Mouse (Mus musculus) left cerebral cortex, postnatal 14 days (tissue): ENCODE data around the gene Pak6. TPM values are rescaled to one million over a fixed set of nuclear protein-coding genes. Genes with fewer than 3 reads are reported as not detected.

Experiments used
- DNase-seq, 2 experiments: peaks; one replicate each; pipeline ENCODE4 v3.0.0; 2021 to 2022; ENCODE audit warnings: low spot score in 2 of 2, mixed read lengths in 1 of 2
- intact Hi-C: fragments of 180-260 bp; cut with DNase I; formaldehyde crosslinking; loops from one replicate; pipeline ENCODE4 v1.15.1; 2025
- total RNA-seq, 2 experiments: library from RNA; stranded (reverse); gene quantifications; 2 replicates each; pipeline ENCODE4 v1.2.3; 2021

Pak6 gene
- total RNA-seq, 2 experiments from 2014 or later = 117 to 122 TPM

- DNase-seq = no peak
- intact Hi-C loops = loop anchor here (2.0 to 10.0 kb wide), 3 partner anchors 33 to 261 kb away; partner anchors contain the start of gene Disp2
Observed at GRCm38 (mm10) chr2:118745915-118746901, 83.1 kb downstream of the Pak6 start.

DNA sequence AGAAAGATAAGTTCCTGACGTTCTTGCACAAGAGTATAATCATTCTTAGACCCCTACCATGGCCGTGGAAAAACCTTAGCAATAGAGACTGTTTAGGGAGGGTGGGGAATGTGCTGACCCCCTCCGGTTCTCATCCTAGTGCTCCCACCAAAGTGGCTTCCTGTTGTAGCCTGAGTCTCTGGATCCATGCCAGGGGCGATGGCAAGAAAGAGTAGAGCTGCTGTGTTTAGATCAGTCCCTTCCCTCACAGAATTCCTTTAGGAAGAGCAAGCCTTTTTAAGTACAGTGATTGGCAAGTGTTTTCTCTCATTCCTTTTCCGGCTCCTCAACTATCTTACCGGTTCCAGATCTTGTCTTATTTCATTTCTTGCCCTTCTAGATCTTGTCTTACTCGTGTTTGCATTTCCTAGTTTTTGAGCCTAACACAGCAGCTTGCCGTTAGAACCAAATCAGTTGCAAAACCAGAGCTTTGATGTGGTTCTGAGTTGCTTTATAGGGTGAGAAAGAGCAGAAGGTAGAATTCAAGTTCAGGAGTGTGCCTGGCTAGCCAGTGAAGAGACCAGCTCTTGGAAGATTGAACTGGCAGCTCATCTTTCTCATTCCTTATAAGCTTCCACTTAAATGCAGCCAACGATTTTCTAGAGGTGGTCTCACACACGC lies 84.3 kb downstream of the Pak6 start:
- DNase-seq = no peak
- intact Hi-C loops = loop anchor here (10.0 kb wide), 1 partner anchor 263 kb away; no protein-coding TSS in a partner anchor

Other genes starting within 250 kb of the Pak6 start
- gene Srp14, start 183.6 kb upstream of the Pak6 start, total RNA-seq = 100 to 1,000 TPM; 157 to 167 TPM
- gene Bmf, start 113.6 kb upstream of the Pak6 start, total RNA-seq = 1 to 10 TPM; 3.8 to 4.4 TPM
- gene Bub1b, start 65.1 kb upstream of the Pak6 start, total RNA-seq = 1 to 10 TPM; 1.5 to 1.9 TPM
- gene Ankrd63, start 40.7 kb downstream of the Pak6 start, total RNA-seq = 10 to 100 TPM; 15.7 to 17.3 TPM
- 1 to 10 TPM; 2.4 to 2.8 TPM for gene Plcb2, start 65.1 kb downstream of the Pak6 start, total RNA-seq
- 10 to 100 TPM; 30.8 to 33.4 TPM for gene Inafm2, start 82.5 kb downstream of the Pak6 start, total RNA-seq
- gene Ccdc9b, start 99.4 kb downstream of the Pak6 start, total RNA-seq = 1 to 10 TPM; 3.1 to 3.3 TPM
- gene Phgr1, start 109.5 kb downstream of the Pak6 start, total RNA-seq = not detected
- 100 to 1,000 TPM; 196 to 205 TPM for gene Disp2, start 116.4 kb downstream of the Pak6 start, total RNA-seq
- gene Knstrn, start 150.7 kb downstream of the Pak6 start, total RNA-seq = 1 to 10 TPM; 2.5 to 2.6 TPM
- 10 to 100 TPM; 68.4 to 69.9 TPM for gene Ivd, start 198.7 kb downstream of the Pak6 start, total RNA-seq
- gene Bahd1, start 237.1 kb downstream of the Pak6 start, total RNA-seq = 10 to 100 TPM; 35.8 to 37.5 TPM